Mouse (Mus musculus) layer of hippocampus, postnatal 25 days (tissue): ENCODE data around the gene Ift80. TPM values are rescaled to one million over a fixed set of nuclear protein-coding genes. Genes with fewer than 3 reads are reported as not detected.
"Not testable (repeated sequence)": the region's sequence is repeated elsewhere in the genome, so short reads cannot be mapped to it uniquely, and the experiment has no call there.

ENCODE experiments used
- DNase-seq, 2 experiments: peaks; one replicate each; pipeline ENCODE4 v3.0.0; 2022; ENCODE audit warnings: mixed read lengths in 2 of 2, low spot score in 1 of 2; ENCODE audit errors: extremely low spot score in 1 of 2
- total RNA-seq, 2 experiments: library from RNA; stranded (reverse); gene quantifications; 2 replicates each; pipeline ENCODE4 v1.2.3; 2021

Gene Ift80
- total RNA-seq, 2 experiments from 2014 or later: 23.5 to 23.9 TPM

GRCm38 (mm10) chr3:68940311-68940710 is 64.1 kb downstream of the Ift80 start:
- DNase-seq: no peak

DNA sequence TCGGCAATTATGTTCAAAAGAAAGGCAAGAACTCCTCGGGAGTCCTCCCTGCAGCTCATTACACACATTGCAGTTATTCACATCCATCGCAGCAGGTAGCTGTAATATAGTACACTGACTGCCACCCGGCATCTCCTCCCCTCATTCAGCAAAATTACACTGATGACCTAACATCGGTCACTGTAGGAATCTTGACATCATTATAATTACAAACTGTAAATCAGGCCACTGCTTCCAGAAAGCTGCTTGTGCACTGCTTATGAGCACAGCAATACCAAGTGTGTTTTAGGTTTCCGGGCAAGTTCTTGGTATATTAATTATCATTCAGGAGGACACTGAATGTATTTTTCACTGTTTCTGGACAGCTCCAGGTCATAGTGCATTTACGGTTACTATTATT is 65.1 kb downstream of the Ift80 start:
- no peak for DNase-seq

DNA sequence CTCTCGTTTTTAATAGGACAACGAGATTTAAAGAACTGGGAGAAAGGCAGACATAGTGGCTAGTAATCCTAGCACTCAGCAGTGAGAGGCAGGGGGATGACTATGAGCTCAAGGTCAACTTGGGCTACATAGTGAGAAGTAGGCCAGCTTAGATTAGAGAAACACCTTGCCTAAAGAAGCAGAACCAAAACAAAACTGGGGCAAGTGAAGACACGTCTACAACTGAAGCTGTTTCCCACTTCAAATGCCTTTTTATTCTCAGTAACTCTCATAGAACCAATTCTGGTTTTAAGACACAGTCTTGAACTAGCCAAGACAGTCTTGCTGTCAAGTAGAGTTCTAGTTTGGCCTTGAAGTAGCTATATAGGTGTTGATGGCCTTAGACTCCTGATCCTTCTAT is 67.7 kb downstream of the Ift80 start:
- no peak for DNase-seq

DNA sequence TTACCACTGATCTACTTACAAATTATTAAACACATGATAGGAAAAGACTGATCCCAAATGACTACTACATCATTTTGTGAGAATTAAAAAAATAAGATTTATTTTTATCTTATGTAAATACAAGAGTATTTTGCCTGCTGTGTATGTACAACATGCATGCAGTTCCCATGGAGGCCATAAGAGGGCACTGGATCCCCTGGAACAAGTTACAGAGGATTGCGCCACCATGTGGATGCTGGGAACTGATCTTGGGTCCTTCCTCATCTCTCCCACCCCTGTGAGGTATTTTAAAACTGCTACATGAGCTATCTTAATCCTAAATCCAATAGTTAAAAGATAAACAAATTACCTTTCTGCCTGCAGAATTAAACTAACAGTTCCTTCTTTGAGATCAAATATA is 68.9 kb downstream of the Ift80 start:
- no peak for DNase-seq

DNA sequence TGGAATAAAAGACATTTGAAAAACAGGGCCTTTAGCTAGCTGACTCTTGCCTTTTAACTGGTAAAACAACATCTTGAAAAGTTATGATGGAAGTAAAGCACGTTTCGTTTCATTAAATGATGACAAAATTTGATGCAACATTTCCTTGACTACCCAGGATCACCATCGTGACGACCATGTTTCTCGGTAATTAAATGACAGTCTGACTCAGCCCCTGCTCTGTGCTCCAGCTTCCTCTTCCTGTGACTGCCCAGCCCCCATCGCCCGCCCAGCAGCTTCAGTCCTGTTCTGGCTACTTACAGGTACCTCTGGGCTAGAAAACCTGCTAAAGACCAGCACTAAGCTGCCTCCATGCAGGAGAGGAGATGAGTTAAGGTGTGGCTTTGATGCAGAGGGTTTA is 70.1 kb downstream of the Ift80 start:
- no peak for DNase-seq

DNA sequence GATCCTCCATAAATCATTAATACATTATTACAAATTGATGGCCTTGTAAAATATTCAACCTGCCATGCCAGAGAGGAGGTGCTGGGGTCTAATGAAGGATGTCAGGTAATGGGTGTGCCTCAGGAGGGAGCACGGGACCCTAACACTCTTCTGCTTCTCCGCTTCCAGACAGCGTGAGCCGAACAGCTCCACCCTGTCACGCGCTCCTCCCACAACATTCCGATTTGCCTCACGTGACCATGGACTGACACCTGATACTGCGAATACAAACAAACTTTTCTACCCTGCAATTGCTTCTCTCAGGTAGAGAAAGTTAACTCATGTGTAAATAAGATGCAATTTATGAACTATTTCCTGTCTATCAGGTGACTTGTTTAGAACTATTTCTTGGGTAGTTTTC is 75.8 kb downstream of the Ift80 start:
- DNase-seq: no peak

GRCm38 (mm10) chr3:68907509-68907908 is 96.9 kb downstream of the Ift80 start:
- DNase-seq: no peak

GRCm38 (mm10) chr3:68904902-68905778 is 99.2 kb downstream of the Ift80 start:
- DNase-seq: no peak

GRCm38 (mm10) chr3:68902636-68903035 is 101.7 kb downstream of the Ift80 start:
- not testable (repeated sequence) for DNase-seq

GRCm38 (mm10) chr3:68897154-68897553 is 107.2 kb downstream of the Ift80 start:
- DNase-seq: no peak

DNA sequence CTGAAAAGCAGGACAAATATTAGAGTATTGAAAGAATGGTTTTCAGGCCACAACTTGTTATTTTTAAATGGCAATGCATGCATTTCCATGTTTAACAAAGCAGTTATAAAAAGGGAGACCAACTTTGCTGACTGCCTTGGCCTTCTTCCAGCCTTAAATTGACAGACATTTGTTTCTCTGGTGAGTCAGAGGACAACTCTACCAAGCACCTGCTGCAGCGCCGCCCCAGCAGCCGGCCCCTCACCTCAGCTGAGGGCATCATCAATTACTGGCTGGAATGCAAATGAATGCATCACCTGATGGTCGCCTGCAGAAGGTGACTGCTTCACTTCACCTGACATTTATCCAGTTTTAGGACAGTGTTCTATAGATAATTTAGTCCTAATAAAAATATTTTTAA is 108.9 kb downstream of the Ift80 start:
- no peak for DNase-seq

GRCm38 (mm10) chr3:68886845-68887244 is 117.5 kb downstream of the Ift80 start:
- no peak for DNase-seq

DNA sequence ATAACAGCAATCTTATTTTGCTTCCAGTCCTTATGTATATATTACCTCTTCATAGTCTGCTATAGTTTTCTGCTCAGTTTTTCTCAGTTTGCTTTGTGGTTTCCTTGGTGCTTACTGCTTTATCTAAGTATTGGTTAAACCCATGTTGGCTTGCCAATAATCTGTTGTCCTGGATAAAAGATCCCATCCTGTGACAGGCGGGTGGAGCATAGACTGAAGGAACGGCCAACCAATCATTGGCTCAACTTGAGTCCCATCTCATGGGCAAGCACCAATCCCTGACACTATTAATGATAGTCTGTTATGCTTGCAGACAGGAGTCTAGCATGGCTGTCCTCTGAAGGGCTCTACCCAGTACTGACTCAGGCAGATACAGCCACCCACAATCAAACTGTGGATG is 130.3 kb downstream of the Ift80 start:
- no peak for DNase-seq

- DNase-seq: no peak
Measured at GRCm38 (mm10) chr3:68870568-68870950, 133.8 kb downstream of the Ift80 start.

GRCm38 (mm10) chr3:68869691-68870567 is 134.4 kb downstream of the Ift80 start:
- DNase-seq: peak; percentile 10 to 38

DNA sequence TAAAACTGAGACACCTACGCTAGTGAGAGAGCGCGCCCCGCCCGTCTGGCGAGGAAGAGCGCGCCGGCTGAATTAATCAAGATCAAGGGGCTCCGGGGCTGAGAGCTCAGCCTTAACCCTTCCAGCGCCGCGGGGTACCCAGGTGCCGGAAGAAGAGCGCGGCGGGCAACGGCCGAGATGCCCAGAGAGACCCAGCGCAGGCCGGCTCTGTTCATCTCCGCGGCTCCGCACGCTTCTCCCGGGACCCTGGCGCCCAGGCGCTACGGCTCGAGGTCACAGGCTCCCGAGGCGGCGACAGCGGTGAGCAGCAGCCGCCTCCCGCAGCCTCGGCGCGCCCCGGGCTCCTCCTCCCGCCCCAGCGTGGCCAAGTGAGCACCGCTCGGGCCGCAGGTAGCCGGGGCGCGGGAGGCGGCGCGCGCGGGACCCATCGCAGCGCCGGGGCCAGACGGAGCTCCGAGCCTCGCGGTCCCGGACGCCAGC is 135.1 kb downstream of the Ift80 start, which contains the start of gene 1110032F04Rik:
Gene 1110032F04Rik, plus strand, starts transcription at position 376 of the 480 bp plus-strand sequence.
- peak; percentile 24 to 47 for DNase-seq

- DNase-seq: no peak
Measured at GRCm38 (mm10) chr3:68852414-68852813, 152.0 kb downstream of the Ift80 start.

- no peak for DNase-seq
Measured at GRCm38 (mm10) chr3:68848323-68848722, 156.0 kb downstream of the Ift80 start.

- DNase-seq: no peak
Measured at GRCm38 (mm10) chr3:68844025-68844424, 160.3 kb downstream of the Ift80 start.
